Mouse (Mus musculus): ENCODE measurements at regions not wholly inside any gene's neighbourhood (a gene's known extent, or its start where the extent isn't known, plus 50 kb on each side); places are given as distances from the start of the nearest gene placed in this dataset.

- ATAC-seq = peak; percentile 43; the same call in 1 of the 2 replicates
- Histone ChIP-seq H3K9ac (ENCODE audit: low read depth, low read length) (no peak overlapping the region), H3K27ac (ENCODE audit: low read length) (no peak overlapping the region), H3K36me3 (ENCODE audit: control insufficient read depth, insufficient read depth, low read length) (no peaks in the 10 kb centered on the region), H3K4me1 (ENCODE audit: control insufficient read depth, insufficient read depth, low read length) (peaks cover 6% of the 10 kb centered on the region; the same call in 1 of the 2 replicates), H3K4me2 (ENCODE audit: low read length) (no peak overlapping the region), H3K27me3 (ENCODE audit: control insufficient read depth, insufficient read depth, low read depth, low read length) (no peaks in the 10 kb centered on the region), H3K4me3 (ENCODE audit: low read depth, low read length) (no peak overlapping the region), H3K9me3 (replicated peaks; ENCODE audit: control insufficient read depth, low read length, poor library complexity, severe bottlenecking) (no peaks in the 10 kb centered on the region)
- 66% methylated on average over 15 of the region's 15 CpGs for WGBS
Observed at GRCm38 (mm10) chr3:63582717-63583696, 99.3 kb upstream of the Gm34302 start.

- 63% methylated on average over 6 of the region's 6 CpGs for WGBS
- Histone ChIP-seq H3K9ac (ENCODE audit: low read depth, low read length) (no peak overlapping the region), H3K4me3 (ENCODE audit: low read depth, low read length) (no peak overlapping the region), H3K4me2 (ENCODE audit: low read length) (no peak overlapping the region), H3K4me1 (ENCODE audit: control insufficient read depth, insufficient read depth, low read length) (peaks cover 6% of the 10 kb centered on the region; the same call in 1 of the 2 replicates), H3K36me3 (ENCODE audit: control insufficient read depth, insufficient read depth, low read length) (no peaks in the 10 kb centered on the region), H3K27ac (ENCODE audit: low read length) (no peak overlapping the region), H3K27me3 (ENCODE audit: control insufficient read depth, insufficient read depth, low read depth, low read length) (no peaks in the 10 kb centered on the region), H3K9me3 (replicated peaks; ENCODE audit: control insufficient read depth, low read length, poor library complexity, severe bottlenecking) (no peaks in the 10 kb centered on the region)
- ATAC-seq = no peak
Observed at GRCm38 (mm10) chr3:63582180-63582579, 98.5 kb upstream of the Gm34302 start.

- Histone ChIP-seq H3K27me3 (ENCODE audit: control insufficient read depth, insufficient read depth, low read depth, low read length) (no peaks in the 10 kb centered on the region), H3K9ac (ENCODE audit: low read depth, low read length) (no peak overlapping the region), H3K4me3 (ENCODE audit: low read depth, low read length) (no peak overlapping the region), H3K4me1 (ENCODE audit: control insufficient read depth, insufficient read depth, low read length) (no peaks in the 10 kb centered on the region), H3K36me3 (ENCODE audit: control insufficient read depth, insufficient read depth, low read length) (no peaks in the 10 kb centered on the region), H3K27ac (ENCODE audit: low read length) (no peak overlapping the region), H3K4me2 (ENCODE audit: low read length) (no peak overlapping the region), H3K9me3 (replicated peaks; ENCODE audit: control insufficient read depth, low read length, poor library complexity, severe bottlenecking) (no peaks in the 10 kb centered on the region)
- 46% methylated on average over 7 of the region's 7 CpGs for WGBS
- ATAC-seq = peak; percentile 83
Observed at GRCm38 (mm10) chr3:63570607-63571353, 87.1 kb upstream of the Gm34302 start.

GRCm38 (mm10) chr3:63570082-63570481 lies 86.4 kb upstream of the Gm34302 start:
- ATAC-seq = peak; percentile 55; the same call in 1 of the 2 replicates
- H3K27ac ChIP-seq (ENCODE audit: low read length) = no peak overlapping the region
- H3K9me3 ChIP-seq (replicated peaks; ENCODE audit: control insufficient read depth, low read length, poor library complexity, severe bottlenecking) = no peaks in the 10 kb centered on the region
- no peak overlapping the region for H3K9ac ChIP-seq (ENCODE audit: low read depth, low read length)
- no peaks in the 10 kb centered on the region for H3K27me3 ChIP-seq (ENCODE audit: control insufficient read depth, insufficient read depth, low read depth, low read length)
- H3K4me1 ChIP-seq (ENCODE audit: control insufficient read depth, insufficient read depth, low read length) = no peaks in the 10 kb centered on the region
- no peak overlapping the region for H3K4me2 ChIP-seq (ENCODE audit: low read length)
- WGBS = 84% methylated on average over 1 of the region's 1 CpGs
- H3K36me3 ChIP-seq (ENCODE audit: control insufficient read depth, insufficient read depth, low read length) = no peaks in the 10 kb centered on the region
- no peak overlapping the region for H3K4me3 ChIP-seq (ENCODE audit: low read depth, low read length)

GRCm38 (mm10) chr3:63569004-63569596 lies 85.4 kb upstream of the Gm34302 start:
- 37% methylated on average over 7 of the region's 7 CpGs for whole genome bisulfite sequencing
- peak; percentile 64; the same call in 1 of the 2 replicates for ATAC-seq
- H3K4me2 ChIP-seq (ENCODE audit: low read length) = no peak overlapping the region
- no peak overlapping the region for H3K9ac ChIP-seq (ENCODE audit: low read depth, low read length)
- no peak overlapping the region for H3K27ac ChIP-seq (ENCODE audit: low read length)
- H3K27me3 ChIP-seq (ENCODE audit: control insufficient read depth, insufficient read depth, low read depth, low read length) = no peaks in the 10 kb centered on the region
- no peaks in the 10 kb centered on the region for H3K4me1 ChIP-seq (ENCODE audit: control insufficient read depth, insufficient read depth, low read length)
- no peaks in the 10 kb centered on the region for H3K36me3 ChIP-seq (ENCODE audit: control insufficient read depth, insufficient read depth, low read length)
- H3K9me3 ChIP-seq (replicated peaks; ENCODE audit: control insufficient read depth, low read length, poor library complexity, severe bottlenecking) = no peaks in the 10 kb centered on the region
- H3K4me3 ChIP-seq (ENCODE audit: low read depth, low read length) = no peak overlapping the region

GRCm38 (mm10) chr3:63567726-63568125 lies 84.0 kb upstream of the Gm34302 start:
- no peaks in the 10 kb centered on the region for H3K4me1 ChIP-seq (ENCODE audit: control insufficient read depth, insufficient read depth, low read length)
- WGBS = 91% methylated on average over 3 of the region's 3 CpGs
- H3K27ac ChIP-seq (ENCODE audit: low read length) = no peak overlapping the region
- ATAC-seq = no peak
- H3K36me3 ChIP-seq (ENCODE audit: control insufficient read depth, insufficient read depth, low read length) = no peaks in the 10 kb centered on the region
- H3K4me3 ChIP-seq (ENCODE audit: low read depth, low read length) = no peak overlapping the region
- H3K27me3 ChIP-seq (ENCODE audit: control insufficient read depth, insufficient read depth, low read depth, low read length) = no peaks in the 10 kb centered on the region
- H3K9me3 ChIP-seq (replicated peaks; ENCODE audit: control insufficient read depth, low read length, poor library complexity, severe bottlenecking) = no peaks in the 10 kb centered on the region
- no peak overlapping the region for H3K9ac ChIP-seq (ENCODE audit: low read depth, low read length)
- no peak overlapping the region for H3K4me2 ChIP-seq (ENCODE audit: low read length)

- ATAC-seq = no peak
Observed at GRCm38 (mm10) chr3:63563057-63563456, 79.4 kb upstream of the Gm34302 start.

GRCm38 (mm10) chr3:63562532-63562931 lies 78.9 kb upstream of the Gm34302 start:
- ATAC-seq = no peak

More at GRCm38 (mm10) chr3:63563057-63563456, 79.4 kb upstream of the Gm34302 start:
- H3K27ac ChIP-seq (ENCODE audit: low read length) = no peak overlapping the region
- H3K4me2 ChIP-seq (ENCODE audit: low read length) = no peak overlapping the region
- no peak overlapping the region for H3K9ac ChIP-seq (ENCODE audit: low read depth, low read length)
- H3K36me3 ChIP-seq (ENCODE audit: control insufficient read depth, insufficient read depth, low read length) = no peaks in the 10 kb centered on the region
- no peaks in the 10 kb centered on the region for H3K4me1 ChIP-seq (ENCODE audit: control insufficient read depth, insufficient read depth, low read length)
- no peaks in the 10 kb centered on the region for H3K9me3 ChIP-seq (replicated peaks; ENCODE audit: control insufficient read depth, low read length, poor library complexity, severe bottlenecking)
- WGBS = 94% methylated on average over 1 of the region's 1 CpGs
- H3K4me3 ChIP-seq (ENCODE audit: low read depth, low read length) = no peak overlapping the region
- H3K27me3 ChIP-seq (ENCODE audit: control insufficient read depth, insufficient read depth, low read depth, low read length) = no peaks in the 10 kb centered on the region

More at GRCm38 (mm10) chr3:63562532-63562931, 78.9 kb upstream of the Gm34302 start:
- Histone ChIP-seq H3K9ac (ENCODE audit: low read depth, low read length) (no peak overlapping the region), H3K9me3 (replicated peaks; ENCODE audit: control insufficient read depth, low read length, poor library complexity, severe bottlenecking) (no peaks in the 10 kb centered on the region), H3K27ac (ENCODE audit: low read length) (no peak overlapping the region), H3K4me3 (ENCODE audit: low read depth, low read length) (no peak overlapping the region), H3K36me3 (ENCODE audit: control insufficient read depth, insufficient read depth, low read length) (no peaks in the 10 kb centered on the region), H3K4me2 (ENCODE audit: low read length) (no peak overlapping the region), H3K4me1 (ENCODE audit: control insufficient read depth, insufficient read depth, low read length) (no peaks in the 10 kb centered on the region), H3K27me3 (ENCODE audit: control insufficient read depth, insufficient read depth, low read depth, low read length) (no peaks in the 10 kb centered on the region)

Data from midbrain, embryonic 16.5 days (tissue).